Mouse (Mus musculus) frontal cortex, adult (tissue): ENCODE measurements at regions not wholly inside any gene's neighbourhood (a gene's known extent, or its start where the extent isn't known, plus 50 kb on each side); places are given as distances from the start of the nearest gene placed in this dataset.
"Not testable (repeated sequence)": the region's sequence is repeated elsewhere in the genome, so short reads cannot be mapped to it uniquely, and the experiment has no call there.

Experiments
- ATAC-seq: cut with Nextera tagmentation; 2 replicates; pipeline ENCODE4 v1.9.2; 2017; ENCODE audit warnings: mild to moderate bottlenecking, moderate library complexity, mixed read lengths; ENCODE audit not compliant: low TSS enrichment

GRCm38 (mm10) chr16:49409235-49409634 is 289.8 kb upstream of the Ift57 start:
- no peak for ATAC-seq

GRCm38 (mm10) chr16:49430296-49430695 is 268.7 kb upstream of the Ift57 start:
- no peak for ATAC-seq

- ATAC-seq, result no peak
Measured at GRCm38 (mm10) chr16:49431902-49432301, 267.1 kb upstream of the Ift57 start.

- ATAC-seq, result no peak
Measured at GRCm38 (mm10) chr16:49441225-49441624, 257.8 kb upstream of the Ift57 start.

GRCm38 (mm10) chr16:49447356-49447755 is 251.7 kb upstream of the Ift57 start:
- ATAC-seq, result not testable (repeated sequence)

- no peak for ATAC-seq
Measured at GRCm38 (mm10) chr16:49493881-49494280, 205.2 kb upstream of the Ift57 start.

- ATAC-seq, result peak; percentile 91
Measured at GRCm38 (mm10) chr16:49497521-49498010, 201.5 kb upstream of the Ift57 start.

GRCm38 (mm10) chr16:49500818-49501217 is 198.2 kb upstream of the Ift57 start:
- 0 out of 2 replicates have a peak, but pooled peaks have one; percentile 35 for ATAC-seq

- peak; percentile 91 for ATAC-seq
Measured at GRCm38 (mm10) chr16:49503897-49504413, 195.1 kb upstream of the Ift57 start.

GRCm38 (mm10) chr16:49504669-49505068 is 194.4 kb upstream of the Ift57 start:
- peak; percentile 28 for ATAC-seq

GRCm38 (mm10) chr16:49505271-49505670 is 193.8 kb upstream of the Ift57 start:
- ATAC-seq, result no peak

- ATAC-seq, result peak; percentile 81
Measured at GRCm38 (mm10) chr16:49518844-49519243, 180.2 kb upstream of the Ift57 start.

- no peak for ATAC-seq
Measured at GRCm38 (mm10) chr16:49520411-49520810, 178.6 kb upstream of the Ift57 start.

- peak; percentile 84 for ATAC-seq
Measured at GRCm38 (mm10) chr16:49521685-49522084, 177.3 kb upstream of the Ift57 start.

- ATAC-seq, result no peak
Measured at GRCm38 (mm10) chr16:49522576-49522975, 176.5 kb upstream of the Ift57 start.

GRCm38 (mm10) chr16:49528618-49529017 is 170.4 kb upstream of the Ift57 start:
- not testable (repeated sequence) for ATAC-seq

GRCm38 (mm10) chr16:49529060-49529459 is 170.0 kb upstream of the Ift57 start:
- peak; percentile 86 for ATAC-seq

- ATAC-seq, result peak; percentile 39; the same call in 1 of the 2 replicates
Measured at GRCm38 (mm10) chr16:49530051-49530450, 169.0 kb upstream of the Ift57 start.

GRCm38 (mm10) chr16:49532071-49532686 is 166.9 kb upstream of the Ift57 start:
- ATAC-seq, result no peak

GRCm38 (mm10) chr16:49533498-49533998 is 165.5 kb upstream of the Ift57 start:
- no peak for ATAC-seq

GRCm38 (mm10) chr16:49550231-49550630 is 148.8 kb upstream of the Ift57 start:
- peak; percentile 69 for ATAC-seq

- peak; percentile 97 for ATAC-seq
Measured at GRCm38 (mm10) chr16:49570031-49570430, 129.0 kb upstream of the Ift57 start.

- peak; percentile 31 for ATAC-seq
Measured at GRCm38 (mm10) chr16:49572485-49573170, 126.4 kb upstream of the Ift57 start.
